Mouse (Mus musculus) CH12.LX (cell line): ENCODE data around the gene Acvr1. TPM values are rescaled to one million over a fixed set of nuclear protein-coding genes. Genes with fewer than 3 reads are reported as not detected.

Source experiments
- DNase-seq: peaks from one replicate; pipeline ENCODE4 v3.0.0-alpha.2; 2013; ENCODE audit errors: extremely low read depth
- H3K27ac ChIP-seq: 2 replicates; pipeline ENCODE4 v1.5.1; 2012; ENCODE audit warnings: low read depth, mild to moderate bottlenecking, control low read depth, moderate library complexity; ENCODE audit not compliant: insufficient read depth
- H3K27me3 ChIP-seq: replicated peaks from 2 replicates; pipeline ENCODE3; 2012; ENCODE audit warnings: inconsistent platforms
- H3K36me3 ChIP-seq, 2 experiments: replicated peaks in 1 of 2; 2 replicates each; pipeline versions ENCODE3 to v1.6.1; 2012; ENCODE audit warnings: inconsistent platforms in 1 of 2, low read length in 1 of 2, mild to moderate bottlenecking in 1 of 2, mixed read lengths in 1 of 2, moderate library complexity in 1 of 2; ENCODE audit not compliant: control insufficient read depth in 1 of 2, insufficient read depth in 1 of 2
- H3K4me1 ChIP-seq, 2 experiments: 2 replicates each; pipeline ENCODE4 v1.6.1; 2012; ENCODE audit warnings: inconsistent platforms in 1 of 2, moderate library complexity in 1 of 2; ENCODE audit not compliant: insufficient read depth in 2 of 2, control insufficient read depth in 1 of 2
- H3K4me2 ChIP-seq: 2 replicates; pipeline ENCODE4 v1.6.1; 2012; ENCODE audit warnings: low read depth, mild to moderate bottlenecking, control low read depth; ENCODE audit not compliant: poor library complexity, insufficient read depth, severe bottlenecking
- H3K4me3 ChIP-seq, 3 experiments: fragments of 150-350 bp in 1 of 3; sonication (generic) in 1 of 3; replicated peaks in 1 of 3; 2 replicates each; pipeline versions ENCODE3 to v1.5.1; 2011 to 2012; ENCODE audit warnings: low read depth in 2 of 3, low read length in 2 of 3, mild to moderate bottlenecking in 2 of 3, moderate library complexity in 2 of 3, control low read depth in 1 of 3, improper control_type of control experiment in 1 of 3, inconsistent platforms in 1 of 3, mixed read lengths in 1 of 3; ENCODE audit not compliant: poor library complexity in 1 of 3
- H3K79me2 ChIP-seq: replicated peaks from 2 replicates; pipeline ENCODE4 v1.6.1; 2012; ENCODE audit warnings: mild to moderate bottlenecking, moderate library complexity; ENCODE audit not compliant: control insufficient read depth, poor library complexity, insufficient read depth, severe bottlenecking; ENCODE audit errors: extremely low read depth
- H3K9ac ChIP-seq: 2 replicates; pipeline ENCODE4 v1.6.1; 2012; ENCODE audit warnings: low read depth, mild to moderate bottlenecking, control low read depth, moderate library complexity; ENCODE audit not compliant: insufficient read depth
- H3K9me3 ChIP-seq: replicated peaks from 2 replicates; pipeline ENCODE3; 2012; ENCODE audit warnings: low read length, inconsistent platforms, mixed read lengths
- BHLHE40 ChIP-seq: IDR thresholded peaks from 2 replicates; pipeline ENCODE4 v1.6.1; 2011; ENCODE audit warnings: mild to moderate bottlenecking, low read depth, low read length, improper control_type of control experiment
- EP300 ChIP-seq: IDR thresholded peaks from 2 replicates; pipeline ENCODE4 v1.6.1; 2011; ENCODE audit warnings: low read length, improper control_type of control experiment
- GABPA ChIP-seq: IDR thresholded peaks from 2 replicates; pipeline ENCODE4 v1.6.1; 2012; ENCODE audit warnings: low read depth, low read length, improper control_type of control experiment, inconsistent platforms; ENCODE audit not compliant: insufficient replicate concordance
- IRF4 ChIP-seq: IDR thresholded peaks from 2 replicates; pipeline ENCODE4 v1.6.1; 2014; ENCODE audit warnings: low read depth, mild to moderate bottlenecking, inconsistent platforms, low read length, improper control_type of control experiment
- JUND ChIP-seq: conservative IDR thresholded peaks from 2 replicates; pipeline ENCODE4 v1.6.1; 2011; ENCODE audit warnings: low read depth, low read length, improper control_type of control experiment
- NELFE ChIP-seq: IDR thresholded peaks from 2 replicates; pipeline ENCODE4 v1.6.1; 2011; ENCODE audit warnings: low read depth, low read length, improper control_type of control experiment
- POLR2A ChIP-seq: IDR thresholded peaks from 2 replicates; pipeline ENCODE4 v1.6.1; 2011; ENCODE audit warnings: low read depth, mild to moderate bottlenecking, improper control_type of control experiment, low read length
- POLR2AphosphoS2 ChIP-seq: IDR thresholded peaks from 2 replicates; pipeline ENCODE4 v1.6.1; 2011; ENCODE audit warnings: low read depth, low read length, improper control_type of control experiment
- RAD21 ChIP-seq: IDR thresholded peaks from 2 replicates; pipeline ENCODE4 v1.6.1; 2011; ENCODE audit warnings: low read depth, mild to moderate bottlenecking, low read length, improper control_type of control experiment, moderate library complexity
- USF1 ChIP-seq: IDR thresholded peaks from 2 replicates; pipeline ENCODE4 v1.6.1; 2014; ENCODE audit warnings: low read depth, mild to moderate bottlenecking, inconsistent platforms, low read length, improper control_type of control experiment
- dilution Hi-C: fragments of 300-500 bp; cut with MboI; formaldehyde crosslinking; loops from 2 replicates; pipeline ENCODE4 v1.14.3; 2020; ENCODE audit warnings: low sequenced_read_pairs; ENCODE audit not compliant: extremely low pct_unique_long_range_greater_than_20kb, extremely low pct_ligation_motif_present
- in situ Hi-C: fragments of 300-500 bp; cut with MboI; formaldehyde crosslinking; loops from 3 replicates; pipeline ENCODE4 v1.14.3; 2019; ENCODE audit warnings: low sequenced_read_pairs, low pct_ligation_motif_present, low pct_unique_long_range_greater_than_20kb, mixed read lengths
- polyA plus RNA-seq: library from polyadenylated mRNA; unstranded; fragments of >175 nt; gene quantifications from 2 replicates; pipeline ENCODE4 v1.2.1, GENCODE M21; 2012; ENCODE audit warnings: low read depth; ENCODE audit not compliant: insufficient read length
- total RNA-seq, 2 experiments: library from RNA; depleted of rRNA; stranded (reverse); fragments of 300-350 nt in 1 of 2; fragments of >200 nt in 1 of 2; gene quantifications; 2 replicates each; pipeline ENCODE4 v1.2.3; 2012 to 2014

Gene Acvr1
- total and polyA plus RNA-seq, 3 experiments = not detected

GRCm38 (mm10) chr2:58532260-58532850, 34.6 kb downstream of the Acvr1 start:
- peaks cover 37% of the 10 kb centered on the region for H3K9me3 ChIP-seq
- H3K79me2 ChIP-seq = no peaks in the 10 kb centered on the region
- no peak overlapping the region for H3K9ac ChIP-seq
- TF ChIP-seq POLR2A (no peak), BHLHE40 (no peak)
- DNase-seq = peak; percentile 1
- no peak overlapping the region for H3K27ac ChIP-seq
- no peaks in the 10 kb centered on the region for H3K4me1 ChIP-seq
- in situ Hi-C loops = no loop called here
- dilution Hi-C loops = no loop called here
- no peaks in the 10 kb centered on the region for H3K27me3 ChIP-seq
- no peak overlapping the region for H3K4me3 ChIP-seq
- no peak overlapping the region for H3K4me2 ChIP-seq
- H3K36me3 ChIP-seq = no peaks in the 10 kb centered on the region

DNA sequence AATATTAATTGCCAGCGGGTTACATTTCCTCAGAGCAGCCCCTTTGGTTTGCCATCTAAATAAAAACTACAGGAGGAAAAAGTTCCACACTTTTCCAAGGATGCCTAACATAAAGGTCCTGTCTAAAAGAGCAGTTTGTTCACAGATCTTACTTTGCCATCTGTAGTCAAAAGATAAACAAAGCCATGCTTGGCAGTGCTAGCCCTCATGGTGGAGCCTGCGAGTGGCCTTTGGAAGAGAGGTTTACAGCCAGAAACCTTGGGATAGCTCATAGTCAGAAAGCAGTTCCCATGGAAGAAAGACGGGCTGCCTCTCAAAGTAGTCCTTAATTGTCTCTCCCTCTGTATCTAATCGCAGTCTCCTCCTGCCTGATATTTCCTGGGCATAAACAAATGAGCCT, 36.4 kb downstream of the Acvr1 start:
- in situ Hi-C loops = no loop called here

GRCm38 (mm10) chr2:58529860-58530440, 37.0 kb downstream of the Acvr1 start:
- Histone ChIP-seq H3K27me3 (no peaks in the 10 kb centered on the region), H3K27ac (no peak overlapping the region), H3K36me3 (no peaks in the 10 kb centered on the region), H3K4me2 (no peak overlapping the region), H3K9me3 (peaks cover 34% of the 10 kb centered on the region), H3K9ac (no peak overlapping the region), H3K79me2 (no peaks in the 10 kb centered on the region), H3K4me3 (no peak overlapping the region), H3K4me1 (no peaks in the 10 kb centered on the region)
- dilution Hi-C loops = no loop called here
- TF ChIP-seq NELFE = no peak
- in situ Hi-C loops = no loop called here
- no peak for DNase-seq

More for the DNA sequence above, 36.4 kb downstream of the Acvr1 start:
- no peak for TF ChIP-seq EP300
- TF ChIP-seq RAD21 = no peak
- TF ChIP-seq USF1 = no peak
- TF ChIP-seq POLR2AphosphoS2 = no peak
- no peak for TF ChIP-seq JUND
- TF ChIP-seq GABPA = no peak
- TF ChIP-seq IRF4 = no peak
- Histone ChIP-seq H3K27me3 (no peaks in the 10 kb centered on the region), H3K27ac (no peak overlapping the region), H3K4me2 (no peak overlapping the region), H3K36me3 (no peaks in the 10 kb centered on the region), H3K9me3 (peaks cover 36% of the 10 kb centered on the region), H3K9ac (no peak overlapping the region), H3K79me2 (no peaks in the 10 kb centered on the region), H3K4me1 (no peaks in the 10 kb centered on the region), H3K4me3 (no peak overlapping the region)
- DNase-seq = no peak
- dilution Hi-C loops = no loop called here
